Mouse (Mus musculus): ENCODE measurements around the gene Rab3b. TPM values are rescaled to one million over a fixed set of nuclear protein-coding genes. Genes with fewer than 3 reads are reported as not detected.

The Rab3b gene
- polyA plus RNA-seq, 1 experiment: 4.1 TPM

GRCm38 (mm10) chr4:108845824-108846569, 32.9 kb upstream of the Rab3b start:
- H3K4me3 ChIP-seq (ENCODE audit: insufficient read depth, poor library complexity, severe bottlenecking): no peak overlapping the region
- TF ChIP-seq FOSL1 (IDR thresholded peaks at IDR 0.05; ENCODE audit: insufficient read depth, low read length, poor library complexity, severe bottlenecking) (no peak), CTCF (IDR thresholded peaks at IDR 0.05; ENCODE audit: control insufficient read depth, insufficient read depth, insufficient read length) (no peak), CEBPB (IDR thresholded peaks at IDR 0.05; ENCODE audit: low read depth) (no peak), MAX (IDR thresholded peaks at IDR 0.05) (no peak), USF1 (IDR thresholded peaks at IDR 0.05; ENCODE audit: low read depth) (no peak), MYOG (IDR thresholded peaks at IDR 0.05; ENCODE audit: control insufficient read depth, extremely low read depth, insufficient read length) (no peak), MYOD1 (IDR thresholded peaks at IDR 0.05; ENCODE audit: control insufficient read depth, insufficient read length, low read depth) (no peak)
- no peaks in the 10 kb centered on the region for H3K27me3 ChIP-seq (ENCODE audit: control insufficient read depth, insufficient read depth, insufficient read length)
- no peak overlapping the region for H3ac ChIP-seq (ENCODE audit: control insufficient read depth, insufficient read length, low read depth)
- peaks cover 22% of the 10 kb centered on the region for H3K79me3 ChIP-seq (ENCODE audit: low read depth)
- peaks cover 40% of the 10 kb centered on the region for H3K79me2 ChIP-seq (ENCODE audit: control insufficient read depth, insufficient read depth)
- peaks cover 19% of the 10 kb centered on the region for H3K36me3 ChIP-seq (ENCODE audit: control insufficient read depth, insufficient read depth)

GRCm38 (mm10) chr4:108847715-108848504, 31.0 kb upstream of the Rab3b start, which contains the start of gene Kti12:
Kti12 (plus strand) TSS chr4:108847785.
- peak within 1 kb of the TSS; percentile 89 for H3ac ChIP-seq (ENCODE audit: control insufficient read depth, insufficient read length, low read depth)
- H3K79me3 ChIP-seq (ENCODE audit: low read depth): peaks cover 22% of the 10 kb centered on the region
- no peaks in the 10 kb centered on the region for H3K27me3 ChIP-seq (ENCODE audit: control insufficient read depth, insufficient read depth, insufficient read length)
- peaks cover 40% of the 10 kb centered on the region for H3K79me2 ChIP-seq (ENCODE audit: control insufficient read depth, insufficient read depth)
- TF ChIP-seq MAX (IDR thresholded peaks at IDR 0.05) (peak; percentile 91), MYOG (IDR thresholded peaks at IDR 0.05; ENCODE audit: control insufficient read depth, extremely low read depth, insufficient read length) (no peak)
- peak within 1 kb of the TSS; percentile 87 for H3K4me3 ChIP-seq (ENCODE audit: insufficient read depth, poor library complexity, severe bottlenecking)
- H3K36me3 ChIP-seq (ENCODE audit: control insufficient read depth, insufficient read depth): peaks cover 19% of the 10 kb centered on the region

GRCm38 (mm10) chr4:108848505-108848848, 30.4 kb upstream of the Rab3b start, which contains the start of gene A730015C16Rik:
A730015C16Rik (minus strand) TSS chr4:108848619.
- TF ChIP-seq FOSL1 (IDR thresholded peaks at IDR 0.05; ENCODE audit: insufficient read depth, low read length, poor library complexity, severe bottlenecking) (no peak), MYOG (IDR thresholded peaks at IDR 0.05; ENCODE audit: control insufficient read depth, extremely low read depth, insufficient read length) (no peak), CTCF (IDR thresholded peaks at IDR 0.05; ENCODE audit: control insufficient read depth, insufficient read depth, insufficient read length) (no peak), MAX (IDR thresholded peaks at IDR 0.05) (no peak), MYOD1 (IDR thresholded peaks at IDR 0.05; ENCODE audit: control insufficient read depth, insufficient read length, low read depth) (no peak), USF1 (IDR thresholded peaks at IDR 0.05; ENCODE audit: low read depth) (no peak), CEBPB (IDR thresholded peaks at IDR 0.05; ENCODE audit: low read depth) (no peak)
- Histone ChIP-seq H3ac (ENCODE audit: control insufficient read depth, insufficient read length, low read depth) (peak within 1 kb of the TSS; percentile 89), H3K79me2 (ENCODE audit: control insufficient read depth, insufficient read depth) (peaks cover 40% of the 10 kb centered on the region), H3K79me3 (ENCODE audit: low read depth) (peaks cover 22% of the 10 kb centered on the region), H3K4me3 (ENCODE audit: insufficient read depth, poor library complexity, severe bottlenecking) (peak within 1 kb of the TSS; percentile 87), H3K36me3 (ENCODE audit: control insufficient read depth, insufficient read depth) (peaks cover 19% of the 10 kb centered on the region), H3K27me3 (ENCODE audit: control insufficient read depth, insufficient read depth, insufficient read length) (no peaks in the 10 kb centered on the region)

- Histone ChIP-seq H3ac (ENCODE audit: control insufficient read depth, insufficient read length, low read depth) (no peak overlapping the region), H3K27me3 (ENCODE audit: control insufficient read depth, insufficient read depth, insufficient read length) (no peaks in the 10 kb centered on the region), H3K79me2 (ENCODE audit: control insufficient read depth, insufficient read depth) (no peaks in the 10 kb centered on the region), H3K36me3 (ENCODE audit: control insufficient read depth, insufficient read depth) (no peaks in the 10 kb centered on the region), H3K4me3 (ENCODE audit: insufficient read depth, poor library complexity, severe bottlenecking) (no peak overlapping the region), H3K79me3 (ENCODE audit: low read depth) (no peaks in the 10 kb centered on the region)
- TF ChIP-seq CEBPB (IDR thresholded peaks at IDR 0.05; ENCODE audit: low read depth) (no peak), FOSL1 (IDR thresholded peaks at IDR 0.05; ENCODE audit: insufficient read depth, low read length, poor library complexity, severe bottlenecking) (no peak), MYOD1 (IDR thresholded peaks at IDR 0.05; ENCODE audit: control insufficient read depth, insufficient read length, low read depth) (no peak), USF1 (IDR thresholded peaks at IDR 0.05; ENCODE audit: low read depth) (no peak), MYOG (IDR thresholded peaks at IDR 0.05; ENCODE audit: control insufficient read depth, extremely low read depth, insufficient read length) (no peak), CTCF (IDR thresholded peaks at IDR 0.05; ENCODE audit: control insufficient read depth, insufficient read depth, insufficient read length) (no peak)
These were observed 12.1 kb upstream of the Rab3b start for GRCm38 (mm10) chr4:108866806-108867205.

- Histone ChIP-seq H3K27me3 (ENCODE audit: control insufficient read depth, insufficient read depth, insufficient read length) (no peaks in the 10 kb centered on the region), H3ac (ENCODE audit: control insufficient read depth, insufficient read length, low read depth) (no peak overlapping the region), H3K36me3 (ENCODE audit: control insufficient read depth, insufficient read depth) (no peaks in the 10 kb centered on the region), H3K79me3 (ENCODE audit: low read depth) (no peaks in the 10 kb centered on the region), H3K4me3 (ENCODE audit: insufficient read depth, poor library complexity, severe bottlenecking) (no peak overlapping the region), H3K79me2 (ENCODE audit: control insufficient read depth, insufficient read depth) (no peaks in the 10 kb centered on the region)
- TF ChIP-seq MYOG (IDR thresholded peaks at IDR 0.05; ENCODE audit: control insufficient read depth, extremely low read depth, insufficient read length): no peak
- no peak for TF ChIP-seq CEBPB (IDR thresholded peaks at IDR 0.05; ENCODE audit: low read depth)
- no peak for TF ChIP-seq CTCF (IDR thresholded peaks at IDR 0.05; ENCODE audit: control insufficient read depth, insufficient read depth, insufficient read length)
- TF ChIP-seq USF1 (IDR thresholded peaks at IDR 0.05; ENCODE audit: low read depth): no peak
- TF ChIP-seq MAX (IDR thresholded peaks at IDR 0.05): no peak
- no peak for TF ChIP-seq FOSL1 (IDR thresholded peaks at IDR 0.05; ENCODE audit: insufficient read depth, low read length, poor library complexity, severe bottlenecking)
- TF ChIP-seq MYOD1 (IDR thresholded peaks at IDR 0.05; ENCODE audit: control insufficient read depth, insufficient read length, low read depth): no peak
These were observed 9.0 kb upstream of the Rab3b start for GRCm38 (mm10) chr4:108869730-108870374.

Measured in C2C12 (cell line).